Mouse (Mus musculus) spleen, postnatal 4 days (tissue): ENCODE data around the gene Cldn7.
"Not testable (repeated sequence)": the region's sequence is repeated elsewhere in the genome, so short reads cannot be mapped to it uniquely, and the experiment has no call there.

Source experiments
- DNase-seq, 2 experiments: peaks; one replicate each; pipeline ENCODE4 v3.0.0; 2022; ENCODE audit warnings: low spot score in 2 of 2

Gene Cldn7

DNA sequence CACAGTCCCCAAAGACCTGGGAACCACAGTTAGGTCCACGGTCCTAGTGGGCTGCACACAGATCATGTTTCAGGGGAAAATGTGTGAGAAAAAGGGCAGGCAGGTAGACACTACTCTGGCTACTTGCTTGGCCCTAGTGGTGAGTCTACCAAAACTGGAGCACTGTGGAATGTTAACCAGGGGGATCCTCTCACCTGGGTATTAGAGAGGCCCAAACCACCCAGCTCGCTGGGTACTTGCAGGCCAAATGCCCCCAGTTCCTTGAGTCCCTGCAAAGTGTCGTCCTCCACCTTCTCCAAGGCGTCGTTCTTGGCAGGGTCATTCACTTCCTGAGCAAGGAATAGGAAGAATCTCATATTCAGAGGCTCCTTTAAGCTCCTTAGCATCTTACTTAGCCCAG, 49.5 kb downstream of the Cldn7 start:
- no peak for DNase-seq

DNA sequence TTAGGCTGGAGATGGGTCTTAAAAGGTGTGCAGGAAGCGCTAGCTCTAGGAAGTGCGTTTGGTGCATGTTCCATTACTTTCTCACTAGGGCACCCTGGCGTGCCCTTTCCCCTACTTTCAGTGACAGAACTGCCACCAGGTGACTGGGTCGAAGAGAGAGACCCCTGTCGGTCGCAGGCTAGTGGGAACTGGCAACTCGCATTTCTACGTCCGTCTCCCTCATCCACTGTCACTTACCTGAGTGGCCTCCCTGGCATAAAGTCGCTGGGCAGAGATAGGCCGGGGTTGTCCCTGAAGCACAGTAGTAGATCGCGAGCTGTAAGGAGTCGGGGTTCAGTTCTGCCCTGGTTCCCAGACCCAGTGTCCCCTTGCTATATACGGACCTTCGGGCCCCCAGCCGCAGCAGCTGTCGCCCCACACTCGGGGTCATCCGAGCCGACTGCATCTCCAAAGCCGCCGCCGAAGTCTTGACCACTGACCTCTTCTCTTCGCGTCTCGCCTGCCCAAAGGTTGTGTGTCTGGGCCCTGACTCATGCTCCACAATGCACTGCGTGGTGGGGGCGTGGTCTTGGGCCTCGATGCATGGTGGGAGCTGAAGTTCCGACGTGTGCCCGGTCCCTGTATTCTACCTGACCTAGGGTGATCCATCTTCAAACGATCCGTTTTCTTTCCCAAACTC, 50.4 kb downstream of the Cldn7 start, which contains the start of gene Acadvl:
Gene Acadvl (minus strand): TSS at position 532 of the 679 bp plus-strand sequence.
- peak; percentile 87 to 93 for DNase-seq

GRCm38 (mm10) chr11:70015677-70016076, 51.1 kb downstream of the Cldn7 start:
- DNase-seq, result no peak

- not testable (repeated sequence) for DNase-seq
These were observed 51.6 kb downstream of the Cldn7 start for GRCm38 (mm10) chr11:70016177-70016576.

DNA sequence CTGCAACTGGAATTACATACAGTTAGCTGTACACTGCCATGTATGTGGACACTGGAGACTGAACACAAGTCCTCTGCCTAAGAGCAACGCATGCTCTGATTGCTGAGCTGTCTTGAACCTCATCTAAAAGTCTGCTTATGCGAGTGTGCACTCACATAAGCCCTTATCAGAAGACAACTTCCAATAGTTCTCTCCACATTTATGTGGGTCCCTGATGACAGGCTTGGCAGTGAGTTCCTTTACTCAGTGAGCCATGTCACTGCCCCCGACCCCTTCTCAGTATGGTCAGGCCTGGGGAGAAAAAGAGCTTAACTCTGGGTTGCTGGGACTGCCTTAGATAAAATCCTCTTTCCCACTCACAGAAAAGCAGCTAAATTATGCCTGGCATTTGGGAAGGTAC, 52.1 kb downstream of the Cldn7 start, which contains the start of gene Dlg4:
Gene Dlg4 (plus strand): TSS at position 274 of the 400 bp plus-strand sequence.
- no peak for DNase-seq

GRCm38 (mm10) chr11:70017199-70017767, 52.7 kb downstream of the Cldn7 start:
- DNase-seq, result no peak
